15 mouse cellular contexts compared by ENCODE assay signal in the genomic region with DNA sequence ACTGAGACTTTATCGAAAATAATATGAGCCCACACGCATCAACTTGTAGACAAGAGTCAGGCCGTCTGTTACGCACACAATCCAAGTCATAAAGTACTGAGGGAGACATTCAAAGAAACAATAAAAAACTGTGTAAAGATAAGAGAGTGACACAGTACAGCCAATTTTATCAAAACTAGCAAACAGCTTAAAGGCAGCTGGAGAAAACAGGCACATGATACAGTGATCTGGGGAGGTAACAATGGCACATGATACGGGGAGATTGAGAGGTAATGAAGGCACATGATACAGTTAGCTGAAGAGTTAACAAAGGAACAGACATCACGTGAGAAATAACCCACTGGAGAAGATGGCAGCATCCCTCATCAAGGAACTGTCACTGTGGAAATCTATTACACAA.
"Had no signal": no experiment of that assay in that cellular context is flagged by ENCODE, and none has a peak within 500 bp of the region (broad histone marks: within the 10 kb centered on the region; RNA-seq: fewer than 3 reads in every experiment).

No protein-coding gene starts in this region.

- H3K27me3 ChIP-seq: lung, embryonic 15.5 days; midbrain, embryonic 13.5 days; midbrain, embryonic 15.5 days; neural tube, embryonic 12.5 days had no signal

- H3K9me3 ChIP-seq: lung, embryonic 15.5 days; midbrain, embryonic 13.5 days; midbrain, embryonic 15.5 days; neural tube, embryonic 12.5 days had no signal

- H3K4me1 ChIP-seq: megakaryocyte, embryonic 14.5 days; neural tube, embryonic 12.5 days had no signal

- H3K36me3 ChIP-seq: lung, embryonic 15.5 days; midbrain, embryonic 13.5 days; midbrain, embryonic 15.5 days; neural tube, embryonic 12.5 days had no signal

- H3K27ac ChIP-seq: lung, embryonic 15.5 days; macrophage; midbrain, embryonic 13.5 days; midbrain, embryonic 15.5 days; neural tube, embryonic 12.5 days had no signal

- DNase-seq: lung, adult 18-20 months; retina, postnatal 1 day; right cerebral cortex, postnatal 14 days; spleen, adult 18-20 months; thymus, adult 18-20 months; thymus, postnatal 14 days; thymus, postnatal 4 days had no signal

- H3K9ac ChIP-seq: lung, embryonic 15.5 days; midbrain, embryonic 13.5 days; midbrain, embryonic 15.5 days; neural tube, embryonic 12.5 days had no signal

- ATAC-seq: lung, postnatal 0 days; midbrain, embryonic 13.5 days; midbrain, embryonic 15.5 days had no signal

- H3K4me2 ChIP-seq: lung, embryonic 15.5 days; midbrain, embryonic 11.5 days; midbrain, embryonic 13.5 days; midbrain, embryonic 15.5 days; neural tube, embryonic 12.5 days had no signal

- H3K4me3 ChIP-seq: lung, embryonic 15.5 days; megakaryocyte, embryonic 14.5 days; midbrain, embryonic 13.5 days; midbrain, embryonic 15.5 days; neural tube, embryonic 12.5 days had no signal
